Mouse (Mus musculus) A20 (cell line): ENCODE results near the gene Celsr1.
"Not testable (repeated sequence)": the region's sequence is repeated elsewhere in the genome, so short reads cannot be mapped to it uniquely, and the experiment has no call there.

Experiments
- DNase-seq: peaks from one replicate; pipeline ENCODE4 v3.0.0-alpha.2; 2011; ENCODE audit warnings: low read depth, low spot score

Celsr1 gene

GRCm38 (mm10) chr15:86064191-86064849 is 30.7 kb upstream of the Celsr1 start:
- peak; percentile 89 for DNase-seq

DNA sequence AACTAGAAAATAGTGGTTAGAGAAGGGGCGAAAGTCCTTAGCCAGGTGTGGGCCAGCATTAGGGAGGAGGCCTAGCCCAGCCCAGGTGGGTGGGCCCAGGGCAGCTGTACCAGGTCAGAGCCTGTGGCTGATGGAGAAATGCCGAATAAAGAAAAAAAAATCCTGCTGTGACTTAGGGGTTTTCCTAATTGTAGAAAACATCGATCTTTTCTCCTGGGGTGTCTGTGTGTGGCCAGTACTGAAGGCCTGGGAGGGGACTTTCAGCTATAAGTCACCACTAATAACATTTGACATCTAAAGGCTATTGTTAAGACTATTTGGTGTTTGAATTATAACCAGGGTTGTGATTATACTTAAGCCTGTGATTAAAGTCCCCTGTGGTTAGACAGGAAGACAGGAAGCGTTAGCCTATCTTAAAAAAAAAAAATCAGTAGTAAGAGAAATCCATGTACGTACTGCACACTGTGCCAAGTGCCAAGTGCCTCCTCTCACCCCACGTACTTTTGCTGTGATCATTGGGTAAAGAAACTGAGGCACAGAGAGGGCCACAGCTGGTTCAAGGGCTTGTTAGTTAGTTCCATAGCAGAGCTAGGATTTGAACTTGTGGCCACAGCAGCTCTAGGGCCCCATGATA is 28.4 kb upstream of the Celsr1 start:
- peak; percentile 63 for DNase-seq

DNA sequence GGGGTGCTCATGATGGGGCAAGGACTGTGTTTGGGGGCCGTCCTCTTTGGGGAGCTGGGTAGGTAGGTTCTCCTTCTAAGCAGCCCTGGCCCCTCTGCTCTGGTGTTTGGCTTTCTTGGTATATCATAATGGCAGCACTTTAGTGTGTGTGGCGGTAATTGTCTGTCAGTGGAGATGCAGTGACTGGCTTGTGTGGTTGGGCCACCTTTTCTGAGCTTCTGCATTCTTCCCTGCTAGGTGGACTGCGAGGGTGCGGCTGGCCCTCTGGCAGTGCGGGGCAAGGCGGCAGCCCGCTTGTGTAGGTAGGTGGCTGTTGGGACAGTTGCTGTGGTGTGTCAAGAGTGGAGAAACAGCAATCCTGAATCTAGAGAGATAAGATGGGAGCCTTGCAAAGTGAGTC is 27.6 kb upstream of the Celsr1 start:
- DNase-seq = peak; percentile 32

- no peak for DNase-seq
Observed at GRCm38 (mm10) chr15:86060581-86060980, 27.0 kb upstream of the Celsr1 start.

GRCm38 (mm10) chr15:86059835-86060380 is 26.3 kb upstream of the Celsr1 start:
- peak; percentile 18 for DNase-seq

GRCm38 (mm10) chr15:86058931-86059834 is 25.6 kb upstream of the Celsr1 start:
- DNase-seq = peak; percentile 72

DNA sequence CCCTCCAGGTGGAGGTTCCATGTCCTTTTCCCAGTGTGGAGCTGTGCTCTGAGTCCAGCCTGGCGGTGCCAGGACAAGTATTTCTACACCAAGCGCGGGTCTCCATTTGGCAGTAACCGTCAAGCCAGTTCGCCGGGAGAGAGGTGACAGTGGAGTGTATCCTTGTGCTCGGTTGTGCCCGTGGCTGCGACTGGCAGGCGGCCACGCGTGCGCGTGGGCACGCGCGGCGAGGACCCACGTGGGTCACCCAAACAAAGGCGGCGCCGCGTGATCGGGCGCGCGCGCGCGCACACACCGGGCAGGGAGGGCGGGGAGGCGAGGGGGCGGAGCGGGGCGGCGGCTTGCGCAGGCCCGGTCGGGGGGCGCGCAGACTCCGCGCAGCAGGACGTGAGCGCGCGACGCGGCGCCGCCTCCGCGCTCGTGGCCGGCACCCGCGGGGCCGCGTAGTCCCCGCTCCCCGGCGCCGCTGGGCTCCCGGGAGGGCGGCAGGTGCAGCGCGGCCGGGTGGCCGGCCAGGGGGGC is 24.9 kb upstream of the Celsr1 start:
- DNase-seq = peak; percentile 86

DNA sequence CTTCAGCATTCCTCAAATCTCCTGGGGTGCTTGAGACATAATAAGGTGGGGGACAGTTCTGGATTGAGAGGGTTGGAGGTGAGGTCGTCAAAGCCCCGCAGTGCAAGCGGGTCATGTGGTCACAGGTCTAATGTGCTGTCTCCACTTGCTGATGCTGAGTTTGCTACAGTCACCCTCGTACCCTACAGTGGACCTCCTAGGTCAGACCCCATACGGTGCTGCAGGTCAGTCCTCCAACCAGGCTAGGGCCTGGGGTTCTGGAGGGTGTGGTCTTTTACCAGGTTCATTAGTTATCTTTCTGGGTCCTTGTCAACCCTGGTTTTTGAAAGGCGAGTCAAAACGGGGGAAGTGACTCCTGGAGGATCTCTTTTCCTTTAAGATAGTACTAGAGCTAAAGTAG is 24.3 kb upstream of the Celsr1 start:
- DNase-seq = no peak

GRCm38 (mm10) chr15:86057413-86057812 is 23.8 kb upstream of the Celsr1 start, which contains the start of gene Gramd4:
Gene Gramd4, plus strand, starts transcription at chr15:86057695.
- DNase-seq = no peak

GRCm38 (mm10) chr15:86056221-86056760 is 22.7 kb upstream of the Celsr1 start:
- DNase-seq = no peak

DNA sequence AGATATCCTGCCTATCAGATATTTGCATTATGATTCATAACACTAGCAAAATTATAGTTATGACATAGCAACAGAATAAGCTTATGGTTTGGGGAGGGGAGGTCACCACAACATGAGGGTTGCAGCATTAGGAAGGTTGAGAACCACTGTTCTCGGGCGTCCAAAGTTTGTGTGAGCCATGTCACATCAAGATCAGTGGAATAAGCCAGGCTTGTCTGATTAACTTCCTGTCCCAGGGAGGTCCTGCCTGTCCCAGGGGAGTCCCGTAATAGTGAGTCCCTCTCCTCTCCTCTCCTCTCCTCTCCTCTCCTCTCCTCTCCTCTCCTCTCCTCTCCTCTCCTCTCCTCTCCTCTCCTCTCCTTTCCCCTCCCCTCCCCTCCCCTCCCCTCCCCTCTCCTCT is 21.3 kb upstream of the Celsr1 start:
- DNase-seq = not testable (repeated sequence)

DNA sequence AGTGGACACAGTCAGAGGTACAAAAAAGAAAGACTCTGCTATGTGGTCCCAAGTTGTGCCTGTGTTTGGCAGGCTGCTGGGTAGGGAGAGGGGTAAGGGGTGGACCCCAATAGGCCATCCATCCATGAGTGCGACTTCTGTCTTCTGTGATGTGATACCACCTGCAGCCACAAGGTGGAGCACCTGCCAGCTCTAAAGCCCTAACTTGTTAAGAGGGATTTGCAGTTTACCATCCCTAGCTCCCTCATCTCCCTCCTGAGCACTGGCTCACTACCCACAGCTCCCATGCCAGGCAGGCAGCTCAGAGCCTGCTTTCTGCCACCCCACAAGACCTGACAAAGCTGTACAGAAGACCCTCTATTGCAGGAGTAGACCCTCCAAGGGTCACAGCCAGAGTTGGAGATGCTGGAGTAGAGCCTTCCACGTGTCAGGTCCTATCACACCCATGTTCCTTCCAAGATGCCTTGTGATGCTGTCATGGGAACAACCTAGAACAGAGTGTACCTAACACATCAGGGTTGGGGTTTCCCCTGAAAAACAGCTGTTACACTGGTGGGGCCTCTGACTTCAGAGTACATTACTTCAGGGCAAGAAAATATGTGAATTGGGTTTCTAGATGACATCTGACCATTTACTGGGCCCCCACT is 20.4 kb upstream of the Celsr1 start:
- DNase-seq = peak; percentile 85

- DNase-seq = peak; percentile 71
Observed at GRCm38 (mm10) chr15:86051878-86052478, 18.4 kb upstream of the Celsr1 start.

DNA sequence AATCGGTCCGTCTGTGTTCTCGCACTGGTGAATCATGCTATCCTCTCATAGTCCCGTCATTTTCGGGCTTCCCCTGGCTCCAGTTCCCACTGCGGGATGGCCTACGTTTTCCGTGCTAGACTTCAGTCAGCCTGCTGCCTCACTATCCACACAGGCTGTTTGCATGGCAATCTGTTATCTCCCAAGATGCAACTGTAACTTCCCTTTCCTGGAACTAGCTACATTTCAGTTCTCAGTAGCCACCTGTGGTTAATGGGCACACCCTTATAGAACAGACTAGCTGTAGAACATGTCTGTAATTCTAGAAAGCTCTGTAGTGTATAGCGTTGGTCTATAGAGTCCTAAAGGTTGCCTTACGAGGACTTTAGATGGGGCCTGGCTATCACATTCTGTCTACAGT is 17.6 kb upstream of the Celsr1 start:
- peak; percentile 89 for DNase-seq

- no peak for DNase-seq
Observed at GRCm38 (mm10) chr15:86050170-86050743, 16.7 kb upstream of the Celsr1 start.

DNA sequence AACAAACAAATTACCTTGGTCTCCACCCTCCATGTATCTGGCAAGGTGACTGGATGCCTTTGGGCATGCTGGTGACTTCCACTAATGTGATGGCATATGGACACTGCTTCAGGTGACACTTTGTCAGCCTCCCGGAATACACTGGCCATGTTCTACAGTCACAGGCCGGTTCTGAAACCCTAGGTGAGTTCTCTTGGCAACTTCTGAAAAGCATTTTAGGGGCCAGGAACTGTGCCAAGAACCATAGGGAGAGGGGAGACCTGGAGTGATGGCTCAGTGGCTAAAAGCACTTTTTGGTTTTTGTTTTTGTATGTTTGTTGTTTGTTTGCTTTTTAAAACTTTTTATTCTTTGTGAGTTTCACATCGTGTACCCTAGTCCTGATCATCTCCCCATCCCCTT is 15.9 kb upstream of the Celsr1 start:
- no peak for DNase-seq

GRCm38 (mm10) chr15:86042364-86042763 is 8.8 kb upstream of the Celsr1 start:
- peak; percentile 48 for DNase-seq

- DNase-seq = no peak
Observed at GRCm38 (mm10) chr15:86041421-86041820, 7.8 kb upstream of the Celsr1 start.

DNA sequence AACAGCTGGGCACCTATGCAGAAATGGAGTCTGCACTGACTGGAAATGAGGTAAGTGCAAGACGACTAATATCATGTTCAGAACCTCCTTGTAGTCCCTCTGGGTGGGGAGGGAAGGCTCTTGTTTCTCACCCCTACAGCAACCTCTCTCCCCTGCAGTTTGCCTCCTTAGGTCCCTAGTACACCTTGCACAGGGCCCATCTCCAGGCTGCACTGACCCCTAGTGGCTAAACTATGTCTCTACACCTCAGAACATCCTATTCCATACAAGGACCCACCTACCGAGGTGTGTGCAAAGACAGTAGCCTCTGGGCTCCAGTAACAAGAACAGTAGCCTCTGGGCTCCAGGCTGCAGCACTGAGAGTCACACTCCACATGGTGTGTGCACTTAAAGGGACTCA is 5.2 kb upstream of the Celsr1 start:
- peak; percentile 79 for DNase-seq

DNA sequence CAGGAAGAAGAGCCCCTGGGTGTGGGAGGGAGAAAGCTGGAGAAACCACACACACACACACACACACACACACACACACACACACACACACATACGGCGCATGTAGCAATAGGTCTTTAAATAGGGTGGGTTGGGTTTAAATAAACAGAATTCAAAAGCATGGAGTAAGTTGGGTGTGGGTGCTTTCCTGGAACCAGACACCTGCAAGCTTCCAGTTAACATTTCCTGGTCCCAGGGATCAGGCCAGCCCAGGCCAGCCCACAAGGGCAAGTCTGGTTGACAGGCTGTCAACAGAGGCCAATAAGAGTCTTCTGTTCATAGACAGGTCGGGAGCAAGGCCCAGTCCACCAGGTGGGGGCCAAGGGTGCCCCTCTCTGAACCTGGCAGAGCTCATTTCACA is 2.3 kb upstream of the Celsr1 start:
- DNase-seq = no peak
